Mouse (Mus musculus): ENCODE data around the gene Bahd1.

DNA sequence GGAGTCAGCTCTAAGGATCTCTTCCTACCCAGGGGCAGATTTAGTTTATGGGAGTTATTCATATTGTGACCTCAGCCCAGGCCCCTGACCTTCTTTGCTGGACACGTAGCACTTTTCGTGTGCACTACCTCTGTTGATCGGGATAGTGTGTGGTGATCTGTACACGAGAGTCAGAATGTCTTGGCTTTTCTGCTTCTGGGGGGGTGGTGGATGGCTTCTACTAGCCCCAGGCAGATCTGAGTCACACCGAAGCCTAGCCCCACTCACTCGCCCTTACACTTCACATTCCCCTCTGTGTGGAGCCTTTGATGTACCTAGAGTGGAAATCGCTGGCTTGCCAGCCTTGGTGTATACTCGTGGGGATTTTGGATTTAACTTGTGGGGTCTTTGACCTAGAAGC lies 12.5 kb downstream of the Bahd1 start:
- no peak for TF ChIP-seq CTCF (conservative IDR thresholded peaks at IDR 0.05; ENCODE audit: low read length)
- TF ChIP-seq NANOG (IDR thresholded peaks at IDR 0.05; ENCODE audit: borderline replicate concordance, low read length) = no peak
- TF ChIP-seq POU5F1 (IDR thresholded peaks at IDR 0.05; ENCODE audit: borderline replicate concordance, low read length) = no peak

Measured in E14TG2a.4 (cell line).